Mouse (Mus musculus) cortical plate, adult 2 months (tissue): ENCODE data around the gene Pfn1. TPM values are rescaled to one million over a fixed set of nuclear protein-coding genes. Genes with fewer than 3 reads are reported as not detected.

Experiments
- H3K27ac ChIP-seq: fragments of 200-500 bp; 2 replicates; pipeline ENCODE4 v1.5.1; 2012; ENCODE audit warnings: low read length, control low read depth, inconsistent platforms; ENCODE audit not compliant: insufficient read depth
- H3K4me1 ChIP-seq: fragments of 200-500 bp; 2 replicates; pipeline ENCODE4 v1.6.1; 2011; ENCODE audit warnings: low read length; ENCODE audit not compliant: control insufficient read depth, insufficient read depth
- H3K4me3 ChIP-seq: fragments of 200-500 bp; 2 replicates; pipeline ENCODE4 v1.5.1; 2011; ENCODE audit warnings: mild to moderate bottlenecking, low read length, control low read depth; ENCODE audit not compliant: insufficient read depth
- CTCF ChIP-seq: fragments of 200-500 bp; IDR thresholded peaks from 2 replicates; pipeline ENCODE4 v1.5.1; 2011; ENCODE audit warnings: mild to moderate bottlenecking, control low read depth, low read length; ENCODE audit not compliant: insufficient read depth; ENCODE audit errors: extremely low read depth
- POLR2A ChIP-seq: fragments of 200-500 bp; IDR thresholded peaks from 2 replicates; pipeline ENCODE4 v1.6.1; 2011; ENCODE audit warnings: mild to moderate bottlenecking, low read length, control low read depth; ENCODE audit not compliant: insufficient read depth; ENCODE audit errors: extremely low read depth
- polyA plus RNA-seq: library from polyadenylated mRNA; depleted of rRNA; stranded (reverse); fragments of >200 nt; gene quantifications from 2 replicates; pipeline ENCODE4 v1.2.3, GENCODE M21; 2012

Gene Pfn1
- polyA plus RNA-seq, 1 experiment, result 277 TPM

- Histone ChIP-seq H3K4me3 (no peak overlapping the region), H3K27ac (no peak overlapping the region), H3K4me1 (peaks cover 3% of the 10 kb centered on the region)
- TF ChIP-seq CTCF, result no peak
- no peak for TF ChIP-seq POLR2A
Measured at GRCm38 (mm10) chr11:70643051-70643450, 11.4 kb downstream of the Pfn1 start.

GRCm38 (mm10) chr11:70641241-70641640 lies 13.2 kb downstream of the Pfn1 start:
- H3K4me3 ChIP-seq, result no peak overlapping the region
- TF ChIP-seq POLR2A, result no peak
- no peak for TF ChIP-seq CTCF
- H3K27ac ChIP-seq, result no peak overlapping the region
- H3K4me1 ChIP-seq, result peaks cover 3% of the 10 kb centered on the region

DNA sequence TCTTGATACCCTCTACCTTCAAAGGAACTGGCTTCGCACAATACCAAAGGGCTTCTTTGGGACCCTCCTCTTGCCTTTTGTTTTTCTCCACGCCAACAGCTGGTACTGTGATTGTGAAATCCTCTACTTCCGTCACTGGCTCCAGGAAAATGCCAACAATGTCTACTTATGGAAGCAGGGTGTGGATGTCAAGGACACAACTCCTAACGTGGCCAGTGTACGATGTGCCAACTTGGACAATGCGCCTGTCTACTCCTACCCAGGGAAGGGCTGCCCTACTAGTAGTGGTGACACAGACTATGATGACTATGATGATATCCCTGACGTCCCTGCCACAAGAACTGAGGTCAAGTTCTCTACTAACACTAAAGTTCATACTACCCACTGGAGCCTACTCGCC lies 14.5 kb downstream of the Pfn1 start:
- TF ChIP-seq POLR2A (no peak), CTCF (no peak)
- Histone ChIP-seq H3K4me3 (no peak overlapping the region), H3K27ac (no peak overlapping the region), H3K4me1 (no peaks in the 10 kb centered on the region)

- no peak for TF ChIP-seq CTCF
- no peak for TF ChIP-seq POLR2A
- H3K4me3 ChIP-seq, result no peak within 1 kb of the TSS
- H3K27ac ChIP-seq, result no peak within 1 kb of the TSS
- H3K4me1 ChIP-seq, result no peaks in the 10 kb centered on the region
Measured at GRCm38 (mm10) chr11:70638714-70639278, 15.6 kb downstream of the Pfn1 start, which contains the start of gene Gp1ba. Gene Gp1ba (plus strand): TSS chr11:70639122.

GRCm38 (mm10) chr11:70638293-70638692 lies 16.2 kb downstream of the Pfn1 start:
- TF ChIP-seq POLR2A (no peak), CTCF (no peak)
- H3K4me1 ChIP-seq, result no peaks in the 10 kb centered on the region
- H3K4me3 ChIP-seq, result no peak overlapping the region
- H3K27ac ChIP-seq, result no peak overlapping the region

DNA sequence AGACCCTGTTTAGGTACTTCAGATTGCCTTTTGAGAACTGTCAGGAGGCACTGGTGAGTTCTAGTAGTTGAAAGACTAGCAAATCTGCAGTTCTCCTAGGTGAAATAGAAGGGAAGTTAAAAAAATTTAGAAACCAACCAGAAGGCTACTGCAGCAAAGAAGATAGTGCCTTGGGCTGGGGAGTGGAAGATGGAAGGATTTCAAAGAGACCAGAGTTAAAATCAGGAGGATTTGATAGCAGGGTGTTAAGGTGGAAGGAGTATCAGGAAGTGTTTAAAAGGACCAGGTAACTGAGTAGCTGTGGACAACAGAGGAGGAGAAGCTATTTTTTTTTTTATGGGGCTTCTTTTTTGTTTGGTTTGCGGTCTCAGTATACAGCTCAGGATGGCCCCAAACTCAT lies 16.7 kb downstream of the Pfn1 start:
- H3K4me3 ChIP-seq, result no peak overlapping the region
- no peak overlapping the region for H3K27ac ChIP-seq
- TF ChIP-seq POLR2A, result no peak
- TF ChIP-seq CTCF, result no peak
- no peaks in the 10 kb centered on the region for H3K4me1 ChIP-seq

GRCm38 (mm10) chr11:70635601-70636000 lies 18.8 kb downstream of the Pfn1 start:
- TF ChIP-seq POLR2A (no peak), CTCF (no peak)
- no peak overlapping the region for H3K27ac ChIP-seq
- H3K4me1 ChIP-seq, result no peaks in the 10 kb centered on the region
- no peak overlapping the region for H3K4me3 ChIP-seq

DNA sequence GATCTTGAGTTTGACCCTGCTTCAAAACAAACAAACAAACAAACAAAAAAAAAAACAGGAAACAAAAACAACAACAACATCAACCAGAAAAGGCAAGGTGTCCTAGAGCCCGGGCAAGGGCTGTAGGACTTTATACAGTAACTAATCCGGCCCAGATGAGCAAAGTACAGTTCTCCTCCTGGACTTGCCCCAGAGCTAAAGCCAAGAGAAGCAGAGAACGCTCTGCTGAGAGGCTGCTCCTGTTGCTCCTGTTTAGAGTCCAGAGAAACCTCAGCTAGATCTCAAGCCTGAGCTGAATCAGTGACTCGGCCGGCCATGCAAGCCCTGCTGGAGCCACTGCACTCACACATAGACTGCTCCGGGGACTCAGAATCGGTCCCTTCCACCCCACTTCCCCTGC lies 24.3 kb downstream of the Pfn1 start:
- no peak for TF ChIP-seq CTCF
- no peak for TF ChIP-seq POLR2A
- Histone ChIP-seq H3K27ac (no peak overlapping the region), H3K4me1 (no peaks in the 10 kb centered on the region), H3K4me3 (no peak overlapping the region)

GRCm38 (mm10) chr11:70629557-70629956 lies 24.9 kb downstream of the Pfn1 start:
- no peak overlapping the region for H3K4me3 ChIP-seq
- H3K4me1 ChIP-seq, result no peaks in the 10 kb centered on the region
- no peak overlapping the region for H3K27ac ChIP-seq
- TF ChIP-seq CTCF (no peak; the same call in 1 of the 2 replicates), POLR2A (no peak)

GRCm38 (mm10) chr11:70628431-70628830 lies 26.0 kb downstream of the Pfn1 start:
- Histone ChIP-seq H3K4me3 (no peak overlapping the region), H3K4me1 (no peaks in the 10 kb centered on the region), H3K27ac (no peak overlapping the region)
- no peak for TF ChIP-seq CTCF
- TF ChIP-seq POLR2A, result no peak

DNA sequence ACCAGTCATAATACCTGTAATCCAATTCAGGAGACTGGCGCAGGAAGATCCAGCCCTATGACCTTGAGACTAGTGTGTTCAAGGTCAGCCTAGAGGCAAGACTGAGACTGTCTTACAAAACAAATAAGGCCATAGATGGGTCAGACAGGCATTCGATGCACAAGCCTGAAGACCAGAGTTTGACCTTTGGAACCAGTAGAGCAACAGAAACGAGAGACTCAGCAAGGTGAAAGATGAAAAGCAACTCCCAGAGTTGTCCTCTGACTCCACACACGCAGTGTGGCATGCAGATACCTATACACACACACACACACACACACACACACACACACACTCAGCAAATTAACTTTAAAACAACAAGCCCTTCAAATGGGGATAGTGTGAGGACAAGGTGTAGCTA lies 27.6 kb downstream of the Pfn1 start:
- H3K4me3 ChIP-seq, result no peak overlapping the region
- H3K4me1 ChIP-seq, result no peaks in the 10 kb centered on the region
- H3K27ac ChIP-seq, result no peak overlapping the region
- TF ChIP-seq POLR2A (no peak), CTCF (no peak)
